Mouse (Mus musculus) left cerebral cortex, adult 8-10 months (tissue): ENCODE measurements at regions not wholly inside any gene's neighbourhood (a gene's known extent, or its start where the extent isn't known, plus 50 kb on each side); places are given as distances from the start of the nearest gene placed in this dataset.

Experiments used
- DNase-seq, 2 experiments: peaks; one replicate each; pipeline ENCODE4 v3.0.0; 2022; ENCODE audit warnings: low spot score in 2 of 2

DNA sequence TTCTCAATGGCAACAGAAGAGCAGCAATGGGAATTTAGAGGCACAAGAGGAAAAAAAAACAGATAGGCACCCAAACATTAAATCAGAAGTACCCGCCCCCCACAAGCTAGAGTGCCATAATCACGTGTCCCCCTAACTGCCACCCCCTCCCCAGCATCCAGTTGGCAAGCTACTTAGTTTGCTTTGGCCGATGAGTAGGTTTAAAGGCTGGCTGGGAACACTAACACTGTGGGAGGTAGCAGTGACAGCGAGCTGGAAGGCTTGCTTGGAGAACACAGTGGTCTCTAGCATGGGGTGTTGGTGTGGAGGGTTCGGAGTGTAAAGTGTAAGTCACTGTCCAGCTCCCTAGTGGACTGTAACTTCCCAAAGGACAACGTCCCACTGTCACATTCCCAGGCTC lies 463.1 kb downstream of the Bnc2 start:
- DNase-seq, result no peak

DNA sequence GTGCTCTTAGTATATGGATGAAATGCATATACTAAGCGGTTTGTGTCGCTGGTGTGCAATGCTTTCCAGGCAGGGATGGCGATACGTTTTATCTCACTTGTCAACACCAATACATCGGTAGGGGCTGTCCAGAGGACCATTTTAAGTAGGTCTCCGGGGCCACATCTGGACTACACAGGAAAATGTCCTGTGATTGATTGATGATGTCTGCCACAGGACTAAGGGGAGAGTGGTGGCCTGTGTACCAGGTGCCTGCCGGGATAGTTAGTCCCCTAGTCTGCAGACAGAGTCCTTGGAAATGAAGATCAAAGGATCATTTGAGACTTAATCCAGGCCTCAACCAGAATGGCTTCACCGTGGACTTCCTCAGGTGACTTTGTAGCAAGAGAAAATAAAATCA lies 460.6 kb downstream of the Bnc2 start:
- no peak for DNase-seq

DNA sequence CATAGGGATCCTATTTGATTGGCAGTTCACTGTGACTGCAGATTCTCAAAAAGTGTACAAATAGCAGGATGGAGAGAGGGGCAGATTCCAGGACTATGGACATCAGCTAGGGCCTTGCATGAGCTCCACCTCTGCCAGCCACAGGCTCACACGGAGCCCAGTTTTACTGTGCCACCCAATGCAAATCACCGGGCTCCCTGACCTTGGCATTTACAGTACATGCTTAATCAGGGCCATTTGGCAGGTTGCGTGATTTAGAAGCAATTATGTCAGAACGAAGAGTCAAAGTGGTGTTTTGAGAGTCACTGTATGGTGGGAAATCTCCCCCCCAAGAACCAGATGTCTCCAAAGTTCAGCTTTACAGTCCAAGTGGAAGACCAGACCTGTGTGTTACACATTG lies 456.1 kb downstream of the Bnc2 start:
- DNase-seq, result no peak

DNA sequence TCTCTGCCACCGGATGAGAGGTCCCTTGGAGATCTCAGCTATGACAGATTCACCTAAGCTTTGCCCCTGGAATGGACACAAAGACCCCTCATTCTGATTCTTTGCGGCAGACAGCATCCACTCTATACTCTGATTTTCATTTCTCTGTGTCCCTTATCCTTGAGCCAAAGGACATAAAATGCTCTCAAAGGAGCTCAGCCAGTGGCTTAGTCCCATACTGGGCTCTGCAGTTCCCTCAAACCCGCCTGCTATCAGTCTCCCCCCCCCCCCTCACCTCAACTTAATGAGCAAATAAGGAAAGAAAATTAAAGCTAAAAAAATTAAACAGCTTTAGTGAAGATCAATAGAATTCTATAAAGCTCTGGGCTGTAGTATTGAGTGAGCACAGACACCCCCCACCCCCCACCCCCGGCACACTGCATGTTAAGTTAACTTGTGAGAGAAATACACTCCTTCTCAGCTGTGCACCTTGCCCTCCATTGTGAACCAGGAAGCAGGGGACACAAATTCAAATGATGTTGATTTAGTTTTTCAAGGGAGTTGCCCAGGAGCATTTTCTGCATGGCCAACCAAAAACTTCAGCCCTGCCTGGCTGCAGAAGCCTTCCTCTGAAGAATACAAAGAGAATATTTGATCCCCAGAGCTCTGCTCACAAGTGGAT lies 452.9 kb downstream of the Bnc2 start:
- DNase-seq, result no peak

DNA sequence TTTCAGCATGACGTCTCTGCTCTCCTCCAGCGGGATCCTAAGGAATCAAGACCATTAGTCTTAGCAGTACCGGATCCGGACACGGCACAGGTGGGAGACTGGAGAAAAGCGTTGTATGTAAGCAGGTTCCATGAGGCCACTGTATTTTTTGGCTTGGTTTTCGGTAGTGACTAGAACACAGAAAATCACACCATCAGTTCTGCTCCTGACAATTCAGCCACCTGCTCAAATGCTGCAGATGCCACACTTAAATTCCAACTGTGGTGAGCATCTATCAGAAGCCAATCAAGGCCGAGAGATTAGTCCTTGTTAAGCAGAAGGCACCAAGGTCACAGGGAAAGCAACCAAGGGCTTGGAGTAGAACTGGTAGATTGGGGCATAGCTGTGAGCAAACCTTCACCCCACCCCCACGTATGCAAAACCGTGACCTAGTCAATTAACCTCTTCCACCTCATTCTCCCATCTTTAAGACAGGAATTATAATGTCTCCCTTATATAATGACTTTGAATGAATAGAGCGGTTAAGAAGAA lies 452.2 kb downstream of the Bnc2 start:
- no peak for DNase-seq

DNA sequence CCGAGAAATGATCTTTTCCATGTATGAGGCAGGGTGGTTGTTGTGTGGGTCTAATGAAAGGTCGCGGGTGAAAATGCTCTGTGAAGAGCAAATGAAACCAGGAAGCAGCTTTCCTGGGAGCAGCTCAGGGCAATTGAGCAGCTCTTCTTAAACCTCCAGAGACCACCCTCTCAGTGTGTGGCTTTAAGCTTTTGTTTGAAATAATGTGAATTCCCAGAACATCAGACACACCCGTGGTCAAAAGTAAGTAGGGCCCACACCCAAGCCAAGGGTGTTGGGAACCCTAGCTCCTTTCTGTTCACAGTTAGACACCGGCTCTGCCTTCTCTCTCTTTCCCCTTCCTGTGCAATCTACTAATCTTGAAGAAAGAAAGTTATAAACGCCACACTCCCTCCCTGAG lies 450.5 kb downstream of the Bnc2 start:
- no peak for DNase-seq
